In the genomic region with DNA sequence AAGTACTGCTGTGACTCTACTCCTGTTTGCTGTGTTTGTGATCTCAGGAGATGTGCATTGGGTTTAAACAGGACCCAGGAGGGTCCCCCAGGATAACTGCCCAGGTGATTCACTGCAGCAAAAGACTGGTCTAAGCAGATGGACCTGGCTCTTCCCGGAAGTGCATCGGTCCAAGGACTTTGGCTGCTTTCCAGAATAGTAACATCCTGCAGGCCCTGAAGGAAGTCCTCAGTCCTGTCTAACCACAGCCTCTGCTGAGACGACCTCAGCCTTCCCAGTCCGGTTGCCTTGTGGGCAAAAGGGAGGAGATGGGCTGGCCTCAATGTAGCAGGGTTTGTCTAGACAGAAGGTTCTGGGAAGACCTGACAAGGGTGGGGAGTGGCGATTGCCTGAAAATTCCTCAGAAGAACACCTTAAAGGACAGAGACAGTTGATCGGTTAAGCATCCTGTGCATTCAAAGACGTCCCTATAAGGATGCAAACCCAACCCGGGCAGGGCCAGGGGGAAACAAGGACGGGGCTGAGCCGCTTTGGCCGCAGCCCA, we compare ENCODE assay signal across 20 mouse cellular contexts. TPM values are rescaled to one million over a fixed set of nuclear protein-coding genes. Genes with fewer than 3 reads are reported as not detected.
DNase-seq lines count a peak whose midpoint lies in the region; ATAC-seq lines count a peak whose summit lies in the region.
"Had no signal": no experiment of that assay in that cellular context is flagged by ENCODE, and none has a peak within 500 bp of the region (broad histone marks: within the 10 kb centered on the region; RNA-seq: fewer than 3 reads in every experiment).

No protein-coding gene starts in this region.

- H3K4me2 ChIP-seq in heart, embryonic 14.5 days (ENCODE audit: low read length): no peak overlapping the region
- H3K4me2 ChIP-seq in lung, embryonic 15.5 days: no peak overlapping the region
- no peak overlapping the region for H3K4me2 ChIP-seq in stomach, embryonic 15.5 days
- H3K4me2 ChIP-seq: hindbrain, embryonic 14.5 days; midbrain, embryonic 15.5 days had no signal

- H3K9ac ChIP-seq in heart, embryonic 14.5 days (ENCODE audit: low read length): 0 out of 2 replicates have a peak overlapping the region, but pooled peaks have one; percentile 8
- H3K9ac ChIP-seq in lung, embryonic 15.5 days: no peak overlapping the region
- H3K9ac ChIP-seq in stomach, embryonic 15.5 days: no peak overlapping the region
- H3K9ac ChIP-seq: hindbrain, embryonic 14.5 days; midbrain, embryonic 15.5 days had no signal

- H3K4me3 ChIP-seq in heart, embryonic 14.5 days (ENCODE audit: control insufficient read depth in 1 of 2, insufficient read depth in 1 of 2, low read depth in 1 of 2, low read length in 2 of 2): no peak overlapping the region
- H3K4me3 ChIP-seq in lung, embryonic 15.5 days: no peak overlapping the region
- no peak overlapping the region for H3K4me3 ChIP-seq in stomach, embryonic 15.5 days (replicated peaks)
- H3K4me3 ChIP-seq: layer of hippocampus, adult 2 months; midbrain, embryonic 15.5 days had no signal

- ATAC-seq in heart, embryonic 14.5 days (ENCODE audit: insufficient number of reproducible peaks, insufficient read depth, low FRiP score, low read depth): no peak
- ATAC-seq in lung, embryonic 15.5 days (ENCODE audit: borderline replicate concordance, extremely low read depth, low FRiP score, low TSS enrichment): no peak
- no peak for ATAC-seq in stomach, embryonic 15.5 days (ENCODE audit: insufficient read depth, low FRiP score, low read depth)
- ATAC-seq: activated CD4-positive, CD25-positive, alpha-beta regulatory T cell, adult 4 months; forebrain, embryonic 14.5 days; midbrain, embryonic 15.5 days had no signal

- 54% methylated on average over 11 of the region's 11 CpGs for WGBS in heart, embryonic 14.5 days
- WGBS in lung, embryonic 15.5 days: 55% methylated on average over 11 of the region's 11 CpGs
- WGBS in stomach, embryonic 15.5 days: 53% methylated on average over 11 of the region's 11 CpGs

- 0 out of 4 replicates have a peak overlapping the region, but pooled peaks of 1 of the 2 experiments have one; percentile 28 for H3K27ac ChIP-seq in heart, embryonic 14.5 days (replicated peaks in 1 of 2; ENCODE audit: control insufficient read depth in 1 of 2, insufficient read depth in 1 of 2, low read depth in 2 of 2, low read length in 2 of 2)
- H3K27ac ChIP-seq in lung, embryonic 15.5 days: 0 out of 2 replicates have a peak overlapping the region, but pooled peaks have one; percentile 9
- H3K27ac ChIP-seq in stomach, embryonic 15.5 days: 0 out of 2 replicates have a peak overlapping the region, but pooled peaks have one; percentile 40
- H3K27ac ChIP-seq: hindbrain, embryonic 14.5 days; layer of hippocampus, adult 2 months; midbrain, embryonic 15.5 days had no signal

- no peak for DNase-seq in heart, postnatal 4 days
- DNase-seq in lung, postnatal 14 days: no peak
- DNase-seq in R1 (ENCODE audit: low read depth, low spot score): peak; percentile 97
- no peak for DNase-seq in urinary bladder, postnatal 10 days (ENCODE audit: low spot score)
- DNase-seq: cerebellum, adult 9-10 months; gastrocnemius, postnatal 14 days; lung, adult 18-20 months; right cerebral cortex, postnatal 14 days; thymus, postnatal 4 days had no signal

- H3K36me3 ChIP-seq in heart, embryonic 14.5 days (ENCODE audit: control insufficient read depth, insufficient read depth, low read length): no peaks in the 10 kb centered on the region
- H3K36me3 ChIP-seq in lung, embryonic 15.5 days: no peaks in the 10 kb centered on the region
- H3K36me3 ChIP-seq in stomach, embryonic 15.5 days: no peaks in the 10 kb centered on the region
- H3K36me3 ChIP-seq: midbrain, embryonic 15.5 days had no signal

- peaks cover 39 to 48% of the 10 kb centered on the region in 2 experiments for H3K4me1 ChIP-seq in heart, embryonic 14.5 days (ENCODE audit: control insufficient read depth in 2 of 2, insufficient read depth in 2 of 2, low read length in 2 of 2)
- peaks cover 27% of the 10 kb centered on the region for H3K4me1 ChIP-seq in lung, embryonic 15.5 days
- H3K4me1 ChIP-seq in stomach, embryonic 15.5 days: peaks cover 31% of the 10 kb centered on the region

- no peaks in the 10 kb centered on the region for H3K9me3 ChIP-seq in heart, embryonic 14.5 days (ENCODE audit: control insufficient read depth, low read length)
- H3K9me3 ChIP-seq in lung, embryonic 15.5 days: no peaks in the 10 kb centered on the region
- H3K9me3 ChIP-seq in stomach, embryonic 15.5 days: no peaks in the 10 kb centered on the region
- H3K9me3 ChIP-seq: midbrain, embryonic 15.5 days had no signal

- no peaks in the 10 kb centered on the region for H3K27me3 ChIP-seq in heart, embryonic 14.5 days (ENCODE audit: control insufficient read depth, insufficient read depth, low read length)
- H3K27me3 ChIP-seq in lung, embryonic 15.5 days: no peaks in the 10 kb centered on the region
- H3K27me3 ChIP-seq in stomach, embryonic 15.5 days (replicated peaks): no peaks in the 10 kb centered on the region
- H3K27me3 ChIP-seq: midbrain, embryonic 15.5 days had no signal

RNA-seq across cellular contexts. Expression of a gene that starts 10.4 kb away (rescaled TPM):
- 301 and 313 TPM in 2 replicates for polyA plus RNA-seq in heart, embryonic 14.5 days (2014; fragmentation: Nextera tagmentation; extraction: Ambion mirVana)
- total RNA-seq in heart, postnatal 4 days (2021): 10 to 100 TPM; 96.6 to 97.7 TPM
- 748 and 767 TPM in 2 replicates for polyA plus RNA-seq in lung, embryonic 15.5 days (2015; fragmentation: Nextera tagmentation; extraction: Ambion mirVana)
- polyA plus RNA-seq in stomach, embryonic 15.5 days (2015; fragmentation: Nextera tagmentation; extraction: Ambion mirVana): 490 and 533 TPM in 2 replicates

RNA-seq across cellular contexts. Expression of a gene that starts 12.0 kb away (rescaled TPM):
- not detected in 2 replicates for polyA plus RNA-seq in heart, embryonic 14.5 days (2014; fragmentation: Nextera tagmentation; extraction: Ambion mirVana)
- total RNA-seq in heart, postnatal 4 days (2021): not detected
- polyA plus RNA-seq in lung, embryonic 15.5 days (2015; fragmentation: Nextera tagmentation; extraction: Ambion mirVana): not detected in 2 replicates
- polyA plus RNA-seq in stomach, embryonic 15.5 days (2015; fragmentation: Nextera tagmentation; extraction: Ambion mirVana): 0.26 TPM in 1 of 2 replicates, not detected in the other
- total RNA-seq: gastrocnemius, postnatal 14 days; layer of hippocampus, adult 2 months; left cerebral cortex, postnatal 36 days; neutrophil, adult 5-6 weeks had no signal
- polyA plus RNA-seq: activated CD4-positive, CD25-positive, alpha-beta regulatory T cell, adult 4 months; embryonic facial prominence, embryonic 14.5 days; forebrain, embryonic 14.5 days; midbrain, embryonic 15.5 days had no signal

RNA-seq across cellular contexts. Expression of a gene that starts 12.2 kb away (rescaled TPM):
- polyA plus RNA-seq in heart, embryonic 14.5 days (2014; fragmentation: Nextera tagmentation; extraction: Ambion mirVana): not detected in 2 replicates
- total RNA-seq in heart, postnatal 4 days (2021): not detected
- polyA plus RNA-seq in lung, embryonic 15.5 days (2015; fragmentation: Nextera tagmentation; extraction: Ambion mirVana): not detected in 2 replicates
- not detected in 2 replicates for polyA plus RNA-seq in stomach, embryonic 15.5 days (2015; fragmentation: Nextera tagmentation; extraction: Ambion mirVana)
- total RNA-seq: gastrocnemius, postnatal 14 days; neutrophil, adult 5-6 weeks had no signal
- polyA plus RNA-seq: activated CD4-positive, CD25-positive, alpha-beta regulatory T cell, adult 4 months; embryonic facial prominence, embryonic 14.5 days; forebrain, embryonic 14.5 days had no signal

RNA-seq across cellular contexts. Expression of a gene that starts 39.5 kb away (rescaled TPM):
- 123 and 124 TPM in 2 replicates for polyA plus RNA-seq in heart, embryonic 14.5 days (2014; fragmentation: Nextera tagmentation; extraction: Ambion mirVana)
- total RNA-seq in heart, postnatal 4 days (2021): 10 to 100 TPM; 45.0 to 46.4 TPM
- 251 and 260 TPM in 2 replicates for polyA plus RNA-seq in lung, embryonic 15.5 days (2015; fragmentation: Nextera tagmentation; extraction: Ambion mirVana)
- polyA plus RNA-seq in stomach, embryonic 15.5 days (2015; fragmentation: Nextera tagmentation; extraction: Ambion mirVana): 197 and 200 TPM in 2 replicates

RNA-seq across cellular contexts. Expression of a gene that starts 41.6 kb away (rescaled TPM):
- polyA plus RNA-seq in heart, embryonic 14.5 days (2014; fragmentation: Nextera tagmentation; extraction: Ambion mirVana): 23.2 and 25.5 TPM in 2 replicates
- 10 to 100 TPM; 34.0 to 36.6 TPM for total RNA-seq in heart, postnatal 4 days (2021)
- 23.1 and 24.2 TPM in 2 replicates for polyA plus RNA-seq in lung, embryonic 15.5 days (2015; fragmentation: Nextera tagmentation; extraction: Ambion mirVana)
- 24.4 and 27.0 TPM in 2 replicates for polyA plus RNA-seq in stomach, embryonic 15.5 days (2015; fragmentation: Nextera tagmentation; extraction: Ambion mirVana)
